Comparison of ENCODE assay signal across 9 mouse cellular contexts in genomic region chr17:44192981-44193380, GRCm38 (mm10). TPM values are rescaled to one million over a fixed set of nuclear protein-coding genes. Genes with fewer than 3 reads are reported as not detected.
A peak's percentile ranks its signal among the peaks of the same experiment; 100 is the strongest.
DNase-seq lines count a peak whose midpoint lies in the region; ATAC-seq lines count a peak whose summit lies in the region.
"Had no signal": no experiment of that assay in that cellular context is flagged by ENCODE, and none has a peak within 500 bp of the region (broad histone marks: within the 10 kb centered on the region; RNA-seq: fewer than 3 reads in every experiment).

No protein-coding gene starts in this region.

- ATAC-seq in granulocyte monocyte progenitor cell, adult 5-6 weeks (replicated peaks; ENCODE audit: poor library complexity, severe bottlenecking): peak; percentile 33; the same call in 1 of the 2 replicates

- DNase-seq in kidney, adult 11 months: peak; percentile 39
- no peak for DNase-seq in kidney, postnatal 10 days
- DNase-seq in heart, postnatal 36 days: peak; percentile 28 to 48
- DNase-seq in skeletal muscle tissue, adult 2 months (ENCODE audit: low read depth, low spot score): peak; percentile 68
- no peak for DNase-seq in MN1 (ENCODE audit: low spot score)
- DNase-seq in urinary bladder, postnatal 4 days (ENCODE audit: low spot score in 2 of 2): no peak
- DNase-seq: cerebellum, postnatal 14 days; liver had no signal

- intact Hi-C loops in heart, postnatal 36 days (cut with DNase I): no loop called here

RNA-seq across cellular contexts. Expression of gene Clic5, which starts 4.6 kb away (rescaled TPM):
- total RNA-seq in granulocyte monocyte progenitor cell, adult 5-6 weeks (2014; fragmentation: Nextera tagmentation): 0.26 TPM in 1 of 2 replicates, not detected in the other
- 0.26 and 0.57 TPM in 2 replicates for total RNA-seq in granulocyte monocyte progenitor cell, adult 5-6 weeks (2017)
- total RNA-seq in heart, postnatal 36 days (2021): 100 to 1,000 TPM; 144 to 146 TPM

Comparison
In these comparisons a context has a peak if more than half of its experiments do, and no peak if none do; other contexts are left out.
1. DNase-seq: peak in kidney, adult 11 months (single experiment), heart, postnatal 36 days (2 of 2) and skeletal muscle tissue, adult 2 months (single experiment); none in kidney, postnatal 10 days (single experiment), MN1 (single experiment) and urinary bladder, postnatal 4 days (0 of 2).
2. RNA of gene Clic5, which starts 4.6 kb away (total RNA-seq): 144 to 146 TPM in heart, postnatal 36 days; 0.26 to 0.57 TPM in granulocyte monocyte progenitor cell, adult 5-6 weeks; every median in the first group is over 10 times any median in the second.